Mouse (Mus musculus): Measurements from ENCODE around the gene Zscan18. TPM values are rescaled to one million over a fixed set of nuclear protein-coding genes. Genes with fewer than 3 reads are reported as not detected.

Zscan18 gene
- polyA plus RNA-seq (2015; fragmentation: Nextera tagmentation; extraction: Ambion mirVana) = 5.7 and 7.6 TPM in 2 replicates

- 5% methylated on average over 31 of the region's 31 CpGs for WGBS
- ATAC-seq (ENCODE audit: insufficient read depth, low FRiP score) = peak; percentile 94
Observed at GRCm38 (mm10) chr7:12802866-12803726, at the start of gene Zscan18. TSS of gene Zscan18 (minus strand) at chr7:12803635.

DNA sequence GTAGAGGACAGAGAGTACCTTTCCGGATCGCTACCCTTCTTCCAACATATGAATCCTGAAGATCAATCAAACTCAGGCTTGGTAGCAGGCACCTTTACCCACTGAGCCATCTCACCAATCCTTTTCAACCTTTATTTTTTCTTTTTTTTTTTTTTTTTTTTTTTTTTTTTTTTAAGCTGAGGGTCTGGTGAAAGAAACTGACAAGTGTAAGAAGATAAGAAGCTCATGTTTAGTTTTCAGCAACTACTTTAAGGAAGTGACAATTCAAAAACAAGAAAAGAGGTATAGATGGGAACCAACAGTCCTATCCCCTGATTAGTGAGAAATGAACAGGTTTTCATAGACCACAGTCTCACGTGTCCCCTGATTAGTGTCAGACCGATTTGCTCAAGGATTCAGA, 32.3 kb upstream of the Zscan18 start:
- H3K27me3 ChIP-seq (ENCODE audit: control insufficient read depth, insufficient read depth, low read length) = no peaks in the 10 kb centered on the region
- no peak overlapping the region for H3K27ac ChIP-seq (ENCODE audit: low read length)
- H3K4me3 ChIP-seq (replicated peaks; ENCODE audit: low read length) = peak overlapping the region; percentile 75
- ATAC-seq (ENCODE audit: insufficient read depth, low FRiP score) = no peak
- peaks cover 40% of the 10 kb centered on the region for H3K9me3 ChIP-seq (replicated peaks; ENCODE audit: control insufficient read depth, low read length)
- H3K4me2 ChIP-seq (ENCODE audit: low read depth, low read length) = peak overlapping the region; percentile 70
- WGBS = 93% methylated on average over 4 of the region's 4 CpGs
- H3K36me3 ChIP-seq (ENCODE audit: control insufficient read depth, insufficient read depth, low read length) = peaks cover 46% of the 10 kb centered on the region
- no peaks in the 10 kb centered on the region for H3K4me1 ChIP-seq (ENCODE audit: control insufficient read depth, insufficient read depth, low read length)
- H3K9ac ChIP-seq (ENCODE audit: low read length) = no peak overlapping the region

More at GRCm38 (mm10) chr7:12802866-12803726, at the start of gene Zscan18:
- H3K27ac ChIP-seq (ENCODE audit: low read length) = peak within 1 kb of the TSS; percentile 60
- H3K4me3 ChIP-seq (replicated peaks; ENCODE audit: low read length) = peak within 1 kb of the TSS; percentile 63
- no peaks in the 10 kb centered on the region for H3K27me3 ChIP-seq (ENCODE audit: control insufficient read depth, insufficient read depth, low read length)
- no peaks in the 10 kb centered on the region for H3K9me3 ChIP-seq (replicated peaks; ENCODE audit: control insufficient read depth, low read length)
- peaks cover 16% of the 10 kb centered on the region; the same call in 1 of the 2 replicates for H3K36me3 ChIP-seq (ENCODE audit: control insufficient read depth, insufficient read depth, low read length)
- 0 out of 2 replicates have a peak, but pooled peaks cover 3% of the 10 kb centered on the region for H3K4me1 ChIP-seq (ENCODE audit: control insufficient read depth, insufficient read depth, low read length)
- H3K9ac ChIP-seq (ENCODE audit: low read length) = peak within 1 kb of the TSS; percentile 74
- peak within 1 kb of the TSS; percentile 95 for H3K4me2 ChIP-seq (ENCODE audit: low read depth, low read length)

GRCm38 (mm10) chr7:12835193-12835671, 31.8 kb upstream of the Zscan18 start:
- peak; percentile 15; the same call in 1 of the 2 replicates for ATAC-seq (ENCODE audit: insufficient read depth, low FRiP score)
- peak overlapping the region; percentile 70 for H3K4me2 ChIP-seq (ENCODE audit: low read depth, low read length)
- no peaks in the 10 kb centered on the region for H3K4me1 ChIP-seq (ENCODE audit: control insufficient read depth, insufficient read depth, low read length)
- no peaks in the 10 kb centered on the region for H3K27me3 ChIP-seq (ENCODE audit: control insufficient read depth, insufficient read depth, low read length)
- H3K9ac ChIP-seq (ENCODE audit: low read length) = peak overlapping the region; percentile 82
- WGBS = 30% methylated on average over 13 of the region's 13 CpGs
- H3K4me3 ChIP-seq (replicated peaks; ENCODE audit: low read length) = peak overlapping the region; percentile 75
- H3K36me3 ChIP-seq (ENCODE audit: control insufficient read depth, insufficient read depth, low read length) = peaks cover 41% of the 10 kb centered on the region
- peak overlapping the region; percentile 83; the same call in 1 of the 2 replicates for H3K27ac ChIP-seq (ENCODE audit: low read length)
- H3K9me3 ChIP-seq (replicated peaks; ENCODE audit: control insufficient read depth, low read length) = peaks cover 37% of the 10 kb centered on the region

GRCm38 (mm10) chr7:12834162-12835120, 31.0 kb upstream of the Zscan18 start, which contains the start of gene Zfp110:
TSS of gene Zfp110 (plus strand) at chr7:12834761.
- peak within 1 kb of the TSS; percentile 70 for H3K4me2 ChIP-seq (ENCODE audit: low read depth, low read length)
- H3K27ac ChIP-seq (ENCODE audit: low read length) = peak within 1 kb of the TSS; percentile 83
- no peaks in the 10 kb centered on the region for H3K4me1 ChIP-seq (ENCODE audit: control insufficient read depth, insufficient read depth, low read length)
- 2% methylated on average over 47 of the region's 47 CpGs for WGBS
- H3K27me3 ChIP-seq (ENCODE audit: control insufficient read depth, insufficient read depth, low read length) = no peaks in the 10 kb centered on the region
- peak within 1 kb of the TSS; percentile 82 for H3K9ac ChIP-seq (ENCODE audit: low read length)
- H3K4me3 ChIP-seq (replicated peaks; ENCODE audit: low read length) = peak within 1 kb of the TSS; percentile 75
- peaks cover 32% of the 10 kb centered on the region for H3K9me3 ChIP-seq (replicated peaks; ENCODE audit: control insufficient read depth, low read length)
- ATAC-seq (ENCODE audit: insufficient read depth, low FRiP score) = peak; percentile 99
- H3K36me3 ChIP-seq (ENCODE audit: control insufficient read depth, insufficient read depth, low read length) = peaks cover 34% of the 10 kb centered on the region

GRCm38 (mm10) chr7:12818521-12819295, 15.3 kb upstream of the Zscan18 start, which contains the start of gene Zfp329:
TSS of gene Zfp329 (minus strand) at chr7:12818858.
- H3K4me2 ChIP-seq (ENCODE audit: low read depth, low read length) = peak within 1 kb of the TSS; percentile 87
- H3K9me3 ChIP-seq (replicated peaks; ENCODE audit: control insufficient read depth, low read length) = peaks cover 16% of the 10 kb centered on the region
- peak; percentile 93; the same call in 1 of the 2 replicates for ATAC-seq (ENCODE audit: insufficient read depth, low FRiP score)
- peaks cover 3% of the 10 kb centered on the region; the same call in 1 of the 2 replicates for H3K4me1 ChIP-seq (ENCODE audit: control insufficient read depth, insufficient read depth, low read length)
- H3K27me3 ChIP-seq (ENCODE audit: control insufficient read depth, insufficient read depth, low read length) = no peaks in the 10 kb centered on the region
- peak within 1 kb of the TSS; percentile 93 for H3K9ac ChIP-seq (ENCODE audit: low read length)
- peak within 1 kb of the TSS; percentile 87 for H3K4me3 ChIP-seq (replicated peaks; ENCODE audit: low read length)
- WGBS = under 1% methylated on average over 40 of the region's 40 CpGs
- peak within 1 kb of the TSS; percentile 82 for H3K27ac ChIP-seq (ENCODE audit: low read length)
- peaks cover 19% of the 10 kb centered on the region for H3K36me3 ChIP-seq (ENCODE audit: control insufficient read depth, insufficient read depth, low read length)

- Histone ChIP-seq H3K27me3 (ENCODE audit: control insufficient read depth, insufficient read depth, low read length) (no peaks in the 10 kb centered on the region), H3K4me3 (replicated peaks; ENCODE audit: low read length) (no peak overlapping the region), H3K4me1 (ENCODE audit: control insufficient read depth, insufficient read depth, low read length) (peaks cover 3% of the 10 kb centered on the region; the same call in 1 of the 2 replicates), H3K36me3 (ENCODE audit: control insufficient read depth, insufficient read depth, low read length) (peaks cover 45% of the 10 kb centered on the region), H3K9me3 (replicated peaks; ENCODE audit: control insufficient read depth, low read length) (peaks cover 26% of the 10 kb centered on the region), H3K4me2 (ENCODE audit: low read depth, low read length) (no peak overlapping the region), H3K27ac (ENCODE audit: low read length) (no peak overlapping the region), H3K9ac (ENCODE audit: low read length) (no peak overlapping the region)
- 97% methylated on average over 8 of the region's 8 CpGs for WGBS
- no peak for ATAC-seq (ENCODE audit: insufficient read depth, low FRiP score)
Observed at GRCm38 (mm10) chr7:12815566-12815965, 12.1 kb upstream of the Zscan18 start.

DNA sequence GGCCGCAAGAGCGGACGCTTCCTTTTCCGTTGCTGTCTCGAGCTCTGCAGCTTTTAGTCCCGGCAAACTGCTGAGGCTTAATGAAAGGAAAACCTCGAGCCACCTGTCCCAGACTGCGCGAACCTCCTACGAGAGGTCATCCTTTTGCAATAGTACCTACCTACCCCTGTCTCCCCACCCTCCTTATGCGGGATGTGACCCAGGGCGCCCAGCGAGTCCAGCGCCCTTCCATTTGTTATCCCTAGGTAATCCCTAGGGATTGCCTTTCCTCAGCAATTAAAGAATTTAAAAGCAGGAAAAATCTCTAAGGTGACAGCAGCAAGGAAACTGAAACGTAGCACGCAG, 264 bp upstream of the Zscan18 start:
- Histone ChIP-seq H3K4me2 (ENCODE audit: low read depth, low read length) (peak overlapping the region; percentile 95), H3K36me3 (ENCODE audit: control insufficient read depth, insufficient read depth, low read length) (peaks cover 22% of the 10 kb centered on the region), H3K27me3 (ENCODE audit: control insufficient read depth, insufficient read depth, low read length) (no peaks in the 10 kb centered on the region), H3K9ac (ENCODE audit: low read length) (peak overlapping the region; percentile 74), H3K9me3 (replicated peaks; ENCODE audit: control insufficient read depth, low read length) (no peaks in the 10 kb centered on the region), H3K4me1 (ENCODE audit: control insufficient read depth, insufficient read depth, low read length) (0 out of 2 replicates have a peak, but pooled peaks cover 3% of the 10 kb centered on the region), H3K27ac (ENCODE audit: low read length) (peak overlapping the region; percentile 60), H3K4me3 (replicated peaks; ENCODE audit: low read length) (peak overlapping the region; percentile 63)
- 1% methylated on average over 16 of the region's 16 CpGs for WGBS
- no peak; the same call in 1 of the 2 replicates for ATAC-seq (ENCODE audit: insufficient read depth, low FRiP score)

GRCm38 (mm10) chr7:12799554-12799953, 3.9 kb downstream of the Zscan18 start:
- WGBS = 75% methylated on average over 1 of the region's 1 CpGs
- Histone ChIP-seq H3K27me3 (ENCODE audit: control insufficient read depth, insufficient read depth, low read length) (no peaks in the 10 kb centered on the region), H3K4me1 (ENCODE audit: control insufficient read depth, insufficient read depth, low read length) (0 out of 2 replicates have a peak, but pooled peaks cover 3% of the 10 kb centered on the region), H3K4me2 (ENCODE audit: low read depth, low read length) (no peak overlapping the region), H3K27ac (ENCODE audit: low read length) (no peak overlapping the region), H3K9me3 (replicated peaks; ENCODE audit: control insufficient read depth, low read length) (peaks cover 8% of the 10 kb centered on the region), H3K4me3 (replicated peaks; ENCODE audit: low read length) (no peak overlapping the region), H3K9ac (ENCODE audit: low read length) (no peak overlapping the region), H3K36me3 (ENCODE audit: control insufficient read depth, insufficient read depth, low read length) (no peaks in the 10 kb centered on the region)
- no peak for ATAC-seq (ENCODE audit: insufficient read depth, low FRiP score)

All from stomach, embryonic 16.5 days (tissue).